Mouse (Mus musculus) limb, embryonic 13.5 days (tissue): ENCODE results near the gene Olfr497. TPM values are rescaled to one million over a fixed set of nuclear protein-coding genes. Genes with fewer than 3 reads are reported as not detected.

Experiments used
- ATAC-seq: fragments of 200-750 bp; cut with Nextera tagmentation; 2 replicates; pipeline ENCODE4 v1.8.0; 2017; ENCODE audit warnings: low read depth, moderate number of reproducible peaks, moderate TSS enrichment; ENCODE audit not compliant: low FRiP score
- H3K27ac ChIP-seq: fragments of 300-500 bp; sonication (generic); 2 replicates; pipeline ENCODE4 v1.5.1; 2015; ENCODE audit warnings: inconsistent platforms, mild to moderate bottlenecking, moderate library complexity
- H3K27me3 ChIP-seq: fragments of 300-500 bp; sonication (generic); 2 replicates; pipeline ENCODE4 v1.6.1; 2015; ENCODE audit warnings: mild to moderate bottlenecking, inconsistent platforms
- H3K36me3 ChIP-seq: fragments of 300-500 bp; sonication (generic); 2 replicates; pipeline ENCODE4 v1.6.1; 2015; ENCODE audit warnings: inconsistent platforms, mild to moderate bottlenecking, moderate library complexity
- H3K4me1 ChIP-seq: fragments of 300-500 bp; sonication (generic); 2 replicates; pipeline ENCODE4 v1.6.1; 2015; ENCODE audit warnings: inconsistent platforms
- H3K4me2 ChIP-seq: fragments of 300-500 bp; sonication (generic); replicated peaks from 2 replicates; pipeline ENCODE4 v1.6.1; 2015; ENCODE audit warnings: inconsistent platforms, mild to moderate bottlenecking, moderate library complexity
- H3K4me3 ChIP-seq: fragments of 300-500 bp; sonication (generic); 2 replicates; pipeline ENCODE4 v1.5.1; 2015; ENCODE audit warnings: moderate library complexity, mild to moderate bottlenecking, inconsistent platforms
- H3K9ac ChIP-seq: fragments of 300-500 bp; sonication (generic); 2 replicates; pipeline ENCODE4 v1.6.1; 2015; ENCODE audit warnings: mild to moderate bottlenecking, inconsistent platforms
- H3K9me3 ChIP-seq: fragments of 300-500 bp; sonication (generic); 2 replicates; pipeline ENCODE4 v1.6.1; 2016; ENCODE audit warnings: inconsistent platforms
- WGBS: fragments of 180-500 bp; shearing (Covaris S2); methylation state at CpG from one replicate; pipeline ENCODE4 v1.1.7; 2015; 5-methylcytosine and 5-hydroxymethylcytosine counted together
- polyA plus RNA-seq: library from polyadenylated mRNA; unstranded; fragments of >200 nt; fragmentation: Nextera tagmentation; extraction: Ambion mirVana; gene quantifications from 2 replicates; pipeline ENCODE4 v1.2.1, GENCODE M21; 2015

The Olfr497 gene
- not detected in 2 replicates for polyA plus RNA-seq

DNA sequence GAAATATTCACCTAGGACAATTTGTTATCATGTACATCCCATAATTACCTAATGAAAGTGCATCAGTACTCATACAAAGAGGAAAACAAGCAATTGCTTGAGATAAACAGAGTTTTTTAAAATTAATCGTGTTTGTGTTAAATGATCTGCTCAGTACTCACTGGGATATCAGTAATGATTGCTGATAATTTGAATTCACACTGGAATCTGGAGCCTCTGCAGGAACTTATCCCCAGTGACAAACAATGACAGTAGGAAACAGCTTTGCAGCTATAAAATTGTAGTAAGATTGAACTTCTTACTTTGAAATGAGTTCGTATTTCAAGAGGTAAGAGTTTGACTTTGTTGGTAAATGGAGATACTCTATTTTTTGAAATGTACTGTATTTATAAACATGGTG is at the start of gene Olfr497:
Olfr497 (plus strand) TSS at position 301 of the 400 bp plus-strand sequence.
- Histone ChIP-seq H3K27me3 (no peaks in the 10 kb centered on the region), H3K9me3 (no peaks in the 10 kb centered on the region), H3K27ac (no peak within 1 kb of the TSS), H3K4me3 (no peak within 1 kb of the TSS), H3K4me1 (no peaks in the 10 kb centered on the region), H3K9ac (no peak within 1 kb of the TSS), H3K4me2 (no peak within 1 kb of the TSS), H3K36me3 (no peaks in the 10 kb centered on the region)
- ATAC-seq, result no peak
- WGBS, result 80% methylated on average over 2 of the region's 2 CpGs

DNA sequence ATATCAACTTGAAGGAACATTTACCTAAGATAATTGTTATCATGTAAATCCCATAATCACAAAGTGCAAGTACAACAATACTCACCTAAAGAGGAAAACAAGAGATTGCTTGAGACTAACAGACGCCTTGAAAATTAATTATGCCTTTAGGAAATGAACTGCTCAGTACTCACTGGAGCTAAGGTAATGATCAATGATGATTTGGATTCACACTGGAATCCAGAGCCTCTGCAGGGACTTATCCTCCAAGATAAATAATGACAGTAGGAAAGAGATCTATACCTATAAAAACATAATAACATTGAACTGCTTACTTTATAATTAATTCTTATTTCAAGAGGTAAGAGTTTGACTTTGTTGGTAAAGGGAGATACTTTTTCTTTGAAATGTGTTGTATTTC is 27.4 kb upstream of the Olfr497 start, which contains the start of gene Olfr495:
Olfr495 (plus strand) TSS at position 301 of the 400 bp plus-strand sequence.
- no peaks in the 10 kb centered on the region for H3K4me1 ChIP-seq
- no peaks in the 10 kb centered on the region for H3K9me3 ChIP-seq
- 75% methylated on average over 1 of the region's 1 CpGs for WGBS
- H3K4me3 ChIP-seq, result no peak within 1 kb of the TSS
- no peak for ATAC-seq
- H3K9ac ChIP-seq, result no peak within 1 kb of the TSS
- H3K27me3 ChIP-seq, result no peaks in the 10 kb centered on the region
- no peak within 1 kb of the TSS for H3K27ac ChIP-seq
- H3K4me2 ChIP-seq, result no peak within 1 kb of the TSS
- no peaks in the 10 kb centered on the region for H3K36me3 ChIP-seq

DNA sequence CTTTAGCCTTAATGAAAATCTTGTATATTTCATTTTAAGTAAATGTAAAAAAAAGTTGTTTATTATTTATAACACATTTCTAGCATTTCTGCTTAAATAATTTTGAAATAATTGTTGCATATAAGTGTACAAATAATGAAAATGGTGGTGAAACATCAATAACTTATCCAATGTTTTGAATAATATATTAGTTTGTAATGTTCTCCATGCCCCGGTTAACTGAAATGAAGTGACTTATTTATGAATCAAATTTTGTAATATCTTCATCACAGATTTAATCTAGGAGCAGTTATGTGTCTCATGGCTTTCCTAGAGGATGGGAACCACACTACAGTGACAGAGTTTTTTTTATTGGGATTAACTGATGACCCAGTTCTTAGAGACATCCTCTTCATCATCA is 44.8 kb downstream of the Olfr497 start, which contains the start of gene Olfr498:
Olfr498 (plus strand) TSS at position 301 of the 400 bp plus-strand sequence.
- no peak within 1 kb of the TSS for H3K9ac ChIP-seq
- no peak within 1 kb of the TSS for H3K4me2 ChIP-seq
- no peak within 1 kb of the TSS for H3K4me3 ChIP-seq
- H3K9me3 ChIP-seq, result no peaks in the 10 kb centered on the region
- H3K27me3 ChIP-seq, result no peaks in the 10 kb centered on the region
- no peak for ATAC-seq
- WGBS, result 88% methylated on average over 1 of the region's 1 CpGs
- no peak within 1 kb of the TSS for H3K27ac ChIP-seq
- no peaks in the 10 kb centered on the region for H3K4me1 ChIP-seq
- no peaks in the 10 kb centered on the region for H3K36me3 ChIP-seq

Other genes starting within 250 kb of the Olfr497 start
- gene Olfr486, start 247.7 kb upstream of the Olfr497 start, polyA plus RNA-seq, result not detected in 2 replicates
- gene Olfr487, start 205.8 kb upstream of the Olfr497 start, polyA plus RNA-seq, result not detected in 2 replicates
- not detected in 2 replicates for gene Olfr488, start 162.1 kb upstream of the Olfr497 start, polyA plus RNA-seq
- gene Olfr490, start 131.5 kb upstream of the Olfr497 start, polyA plus RNA-seq, result not detected in 2 replicates
- gene Olfr491, start 107.0 kb upstream of the Olfr497 start, polyA plus RNA-seq, result not detected in 2 replicates
- gene Olfr492, start 96.7 kb upstream of the Olfr497 start, polyA plus RNA-seq, result 0.15 TPM in 1 of 2 replicates, not detected in the other
- not detected in 2 replicates for gene Olfr493, start 73.4 kb upstream of the Olfr497 start, polyA plus RNA-seq
- gene Olfr494, start 55.1 kb upstream of the Olfr497 start, polyA plus RNA-seq, result not detected in 2 replicates
- not detected in 2 replicates for gene Olfr495, start 27.3 kb upstream of the Olfr497 start, polyA plus RNA-seq
- not detected in 2 replicates for gene Olfr498, start 44.9 kb downstream of the Olfr497 start, polyA plus RNA-seq
- not detected in 2 replicates for gene Olfr502, start 104.6 kb downstream of the Olfr497 start, polyA plus RNA-seq
- gene Olfr503, start 124.1 kb downstream of the Olfr497 start, polyA plus RNA-seq, result not detected in 2 replicates
- not detected in 2 replicates for gene Olfr504, start 145.4 kb downstream of the Olfr497 start, polyA plus RNA-seq
- gene Olfr506, start 190.4 kb downstream of the Olfr497 start, polyA plus RNA-seq, result not detected in 2 replicates
- gene Olfr507, start 201.4 kb downstream of the Olfr497 start, polyA plus RNA-seq, result not detected in 2 replicates
- gene Olfr508, start 209.6 kb downstream of the Olfr497 start, polyA plus RNA-seq, result not detected in 2 replicates
- gene Olfr509, start 231.5 kb downstream of the Olfr497 start, polyA plus RNA-seq, result 0.05 and 0.09 TPM in 2 replicates
- not detected in 2 replicates for gene Olfr510, start 246.0 kb downstream of the Olfr497 start, polyA plus RNA-seq